Mouse (Mus musculus): ENCODE measurements around the gene Scamp3.
"Not testable (repeated sequence)": the region's sequence is repeated elsewhere in the genome, so short reads cannot be mapped to it uniquely, and the experiment has no call there.

Gene Scamp3

GRCm38 (mm10) chr3:89199839-89200238 is 22.6 kb downstream of the Scamp3 start:
- DNase-seq, result no peak

- peak; percentile 83 for DNase-seq
Observed at GRCm38 (mm10) chr3:89202253-89203141, 25.2 kb downstream of the Scamp3 start, which contains the start of gene Gba. Gene Gba, plus strand, starts transcription at chr3:89202928.

- DNase-seq, result no peak
Observed at GRCm38 (mm10) chr3:89203142-89203514, 25.9 kb downstream of the Scamp3 start.

- no peak for DNase-seq
Observed at GRCm38 (mm10) chr3:89206079-89206478, 28.8 kb downstream of the Scamp3 start.

- no peak for DNase-seq
Observed at GRCm38 (mm10) chr3:89206695-89207094, 29.4 kb downstream of the Scamp3 start.

GRCm38 (mm10) chr3:89208075-89208657 is 30.9 kb downstream of the Scamp3 start:
- DNase-seq, result no peak

- no peak for DNase-seq
Observed at GRCm38 (mm10) chr3:89208736-89209135, 31.5 kb downstream of the Scamp3 start.

- DNase-seq, result no peak
Observed at GRCm38 (mm10) chr3:89209731-89210130, 32.5 kb downstream of the Scamp3 start.

- no peak for DNase-seq
Observed at GRCm38 (mm10) chr3:89210162-89210561, 32.9 kb downstream of the Scamp3 start.

GRCm38 (mm10) chr3:89210731-89211130 is 33.5 kb downstream of the Scamp3 start:
- DNase-seq, result no peak

GRCm38 (mm10) chr3:89213803-89214530 is 36.7 kb downstream of the Scamp3 start:
- peak; percentile 92 for DNase-seq

- no peak for DNase-seq
Observed at GRCm38 (mm10) chr3:89214681-89215411, 37.6 kb downstream of the Scamp3 start, which contains the start of gene Thbs3. Gene Thbs3, plus strand, starts transcription at chr3:89215180.

- peak; percentile 83 for DNase-seq
Observed at GRCm38 (mm10) chr3:89215853-89216252, 38.6 kb downstream of the Scamp3 start.

- DNase-seq, result not testable (repeated sequence)
Observed at GRCm38 (mm10) chr3:89216407-89216806, 39.1 kb downstream of the Scamp3 start.

- DNase-seq, result no peak
Observed at GRCm38 (mm10) chr3:89218271-89218670, 41.0 kb downstream of the Scamp3 start.

- no peak for DNase-seq
Observed at GRCm38 (mm10) chr3:89219546-89219945, 42.3 kb downstream of the Scamp3 start.

- DNase-seq, result no peak
Observed at GRCm38 (mm10) chr3:89221167-89221566, 43.9 kb downstream of the Scamp3 start.

- no peak for DNase-seq
Observed at GRCm38 (mm10) chr3:89224796-89225195, 47.5 kb downstream of the Scamp3 start.

GRCm38 (mm10) chr3:89225321-89225815 is 48.1 kb downstream of the Scamp3 start:
- no peak for DNase-seq

GRCm38 (mm10) chr3:89225918-89226317 is 48.6 kb downstream of the Scamp3 start:
- no peak for DNase-seq

- no peak for DNase-seq
Observed at GRCm38 (mm10) chr3:89226361-89226760, 49.1 kb downstream of the Scamp3 start.

GRCm38 (mm10) chr3:89226900-89227299 is 49.6 kb downstream of the Scamp3 start, which contains the start of gene Mtx1:
Gene Mtx1, minus strand, starts transcription at chr3:89227088.
- no peak for DNase-seq

Data from right cerebral cortex, postnatal 25 days (tissue).